Mouse (Mus musculus) embryonic facial prominence, embryonic 11.5 days (tissue): ENCODE measurements around the gene Fam49a. TPM values are rescaled to one million over a fixed set of nuclear protein-coding genes. Genes with fewer than 3 reads are reported as not detected.

Experiments
- ATAC-seq: fragments of 200-750 bp; cut with Nextera tagmentation; replicated peaks from 2 replicates; pipeline ENCODE4 v1.8.0; 2017; ENCODE audit warnings: low read depth; ENCODE audit not compliant: insufficient number of reproducible peaks, low FRiP score, low TSS enrichment
- DNase-seq: peaks from one replicate; pipeline ENCODE4 v3.0.0-alpha.2; 2015; ENCODE audit warnings: low spot score
- H3K27ac ChIP-seq: fragments of 300-500 bp; sonication (generic); replicated peaks from 2 replicates; pipeline ENCODE4 v1.5.1; 2014; ENCODE audit warnings: mild to moderate bottlenecking, low read depth, low read length, control low read depth
- H3K27me3 ChIP-seq: fragments of 300-500 bp; sonication (generic); 2 replicates; pipeline ENCODE4 v1.6.1; 2014; ENCODE audit warnings: mild to moderate bottlenecking, low read length, moderate library complexity, mixed read lengths; ENCODE audit not compliant: control insufficient read depth, insufficient read depth
- H3K36me3 ChIP-seq: fragments of 300-500 bp; sonication (generic); replicated peaks from 2 replicates; pipeline ENCODE4 v1.6.1; 2014; ENCODE audit warnings: low read depth, mild to moderate bottlenecking, low read length, moderate library complexity, mixed read lengths; ENCODE audit not compliant: control insufficient read depth, insufficient read depth
- H3K4me1 ChIP-seq: fragments of 300-500 bp; sonication (generic); 2 replicates; pipeline ENCODE4 v1.6.1; 2014; ENCODE audit warnings: low read length, mixed read lengths; ENCODE audit not compliant: control insufficient read depth, insufficient read depth
- H3K4me2 ChIP-seq: fragments of 300-500 bp; sonication (generic); 2 replicates; pipeline ENCODE4 v1.6.1; 2014; ENCODE audit warnings: low read depth, mild to moderate bottlenecking, control low read depth, low read length, moderate library complexity
- H3K4me3 ChIP-seq: fragments of 300-500 bp; sonication (generic); 2 replicates; pipeline ENCODE4 v1.5.1; 2014; ENCODE audit warnings: low read depth, low read length, control low read depth
- H3K9ac ChIP-seq: fragments of 300-500 bp; sonication (generic); replicated peaks from 2 replicates; pipeline ENCODE4 v1.6.1; 2014; ENCODE audit warnings: mild to moderate bottlenecking, control low read depth, low read length
- H3K9me3 ChIP-seq: fragments of 300-500 bp; sonication (generic); replicated peaks from 2 replicates; pipeline ENCODE4 v1.6.1; 2016; ENCODE audit warnings: mild to moderate bottlenecking, low read length, inconsistent platforms, mixed read lengths; ENCODE audit not compliant: control insufficient read depth
- WGBS: fragments of 180-500 bp; shearing (Covaris S2); extraction: QIAGEN DNeasy Blood & Tissue Kit; methylation state at CpG from one replicate; pipeline ENCODE4 v1.1.7; 2014; 5-methylcytosine and 5-hydroxymethylcytosine counted together
- polyA plus RNA-seq: library from polyadenylated mRNA; unstranded; fragments of >200 nt; fragmentation: Nextera tagmentation; extraction: Ambion mirVana; gene quantifications from 2 replicates; pipeline ENCODE4 v1.2.1, GENCODE M21; 2014

Fam49a gene
- polyA plus RNA-seq, 1 experiment from 2014 or later: 11.2 TPM

DNA sequence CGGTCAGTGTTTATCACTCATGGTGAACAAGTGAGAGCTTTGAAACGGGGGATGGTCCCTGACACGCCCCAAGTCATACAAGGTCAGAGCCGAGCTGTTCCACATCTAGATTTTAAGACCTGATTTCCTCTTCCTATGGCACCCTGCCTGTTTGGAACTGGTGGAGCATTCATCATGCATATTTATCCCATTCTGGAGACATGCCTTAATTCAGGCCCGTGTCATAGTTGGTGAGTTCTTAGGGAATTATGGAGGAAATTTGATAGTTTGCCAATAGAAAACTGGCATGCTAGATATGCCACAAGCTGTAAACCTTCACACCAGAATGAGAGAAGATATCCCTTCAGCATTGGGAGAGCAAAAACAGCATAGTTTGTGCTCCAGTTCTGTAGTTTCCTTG lies 8.4 kb upstream of the Fam49a start:
- H3K9ac ChIP-seq: no peak overlapping the region
- no peaks in the 10 kb centered on the region for H3K9me3 ChIP-seq
- no peaks in the 10 kb centered on the region for H3K27me3 ChIP-seq
- DNase-seq (no peak), ATAC-seq (no peak)
- no peak overlapping the region for H3K4me2 ChIP-seq
- no peak overlapping the region for H3K4me3 ChIP-seq
- WGBS: 55% methylated on average over 5 of the region's 5 CpGs
- no peaks in the 10 kb centered on the region for H3K4me1 ChIP-seq
- H3K36me3 ChIP-seq: no peaks in the 10 kb centered on the region
- no peak overlapping the region for H3K27ac ChIP-seq

GRCm38 (mm10) chr12:12254139-12254538 lies 7.8 kb upstream of the Fam49a start:
- no peak overlapping the region for H3K4me3 ChIP-seq
- H3K4me1 ChIP-seq: no peaks in the 10 kb centered on the region
- no peak overlapping the region for H3K4me2 ChIP-seq
- no peaks in the 10 kb centered on the region for H3K9me3 ChIP-seq
- DNase-seq (no peak), ATAC-seq (no peak)
- 86% methylated on average over 4 of the region's 4 CpGs for WGBS
- no peak overlapping the region for H3K27ac ChIP-seq
- no peaks in the 10 kb centered on the region for H3K36me3 ChIP-seq
- no peaks in the 10 kb centered on the region for H3K27me3 ChIP-seq
- H3K9ac ChIP-seq: no peak overlapping the region

DNA sequence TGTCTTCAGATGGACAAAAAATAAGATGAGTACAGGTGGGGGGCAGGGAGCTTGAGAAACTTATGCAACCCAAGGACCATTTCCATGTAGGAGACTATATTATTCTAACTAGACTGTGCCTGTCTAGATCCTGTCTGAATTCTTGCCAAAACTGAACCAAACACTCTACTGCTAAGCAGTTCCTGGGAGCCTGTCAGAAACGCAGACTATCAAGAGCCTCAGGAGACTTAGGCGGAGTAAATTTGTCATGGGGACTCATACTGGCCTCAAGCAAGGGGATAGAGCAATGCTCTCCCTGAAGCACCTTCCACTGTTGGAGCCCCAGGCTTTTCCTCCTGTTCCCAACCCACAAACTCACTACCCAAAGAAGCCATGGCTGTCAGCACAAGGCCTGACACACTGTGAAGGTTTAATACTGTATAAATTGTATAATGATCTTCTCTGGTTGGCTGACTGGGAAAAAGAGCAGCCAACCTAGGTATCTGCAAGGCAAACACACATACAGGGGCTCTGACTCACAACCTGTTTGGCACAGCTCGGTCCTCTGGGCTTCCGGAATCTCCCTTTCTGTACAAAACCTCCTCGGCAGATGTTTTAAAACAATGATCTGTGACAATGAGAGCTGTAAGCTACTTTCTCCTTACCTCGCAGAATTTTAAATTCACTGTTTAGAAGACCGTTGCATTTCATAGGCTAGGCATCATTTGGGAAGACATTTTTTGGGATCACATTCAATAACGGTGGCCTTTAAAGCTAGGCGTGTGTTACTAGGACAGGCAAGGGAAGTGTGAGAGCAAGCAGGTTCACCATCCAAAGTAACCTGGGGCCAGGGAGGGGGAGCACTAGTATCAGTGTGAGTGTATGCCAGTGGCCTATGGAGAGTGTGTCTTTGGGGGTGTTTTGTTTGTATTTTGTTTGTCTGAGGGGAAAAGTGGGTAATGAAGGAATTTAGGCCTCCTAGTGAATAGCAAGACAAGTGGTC lies 669 bp upstream of the Fam49a start:
- Histone ChIP-seq H3K4me2 (no peak overlapping the region; the same call in 1 of the 2 replicates), H3K36me3 (no peaks in the 10 kb centered on the region), H3K27me3 (no peaks in the 10 kb centered on the region), H3K4me1 (peaks cover 3% of the 10 kb centered on the region; the same call in 1 of the 2 replicates), H3K4me3 (no peak overlapping the region), H3K9ac (no peak overlapping the region), H3K27ac (no peak overlapping the region), H3K9me3 (no peaks in the 10 kb centered on the region)
- peak; percentile 46 for ATAC-seq
- WGBS: 69% methylated on average over 9 of the region's 9 CpGs
- no peak for DNase-seq

GRCm38 (mm10) chr12:12263371-12263791 lies 1.4 kb downstream of the Fam49a start:
- no peak overlapping the region for H3K27ac ChIP-seq
- no peak overlapping the region for H3K9ac ChIP-seq
- no peak for DNase-seq
- no peak for ATAC-seq
- no peak overlapping the region for H3K4me3 ChIP-seq
- 8% methylated on average over 1 of the region's 1 CpGs for WGBS
- no peaks in the 10 kb centered on the region for H3K36me3 ChIP-seq
- H3K4me2 ChIP-seq: no peak overlapping the region
- no peaks in the 10 kb centered on the region for H3K27me3 ChIP-seq
- H3K9me3 ChIP-seq: no peaks in the 10 kb centered on the region
- peaks cover 3% of the 10 kb centered on the region; the same call in 1 of the 2 replicates for H3K4me1 ChIP-seq

- H3K27ac ChIP-seq: no peak overlapping the region
- H3K4me2 ChIP-seq: no peak overlapping the region
- H3K36me3 ChIP-seq: no peaks in the 10 kb centered on the region
- H3K9me3 ChIP-seq: no peaks in the 10 kb centered on the region
- H3K27me3 ChIP-seq: no peaks in the 10 kb centered on the region
- H3K4me1 ChIP-seq: peaks cover 3% of the 10 kb centered on the region; the same call in 1 of the 2 replicates
- no peak overlapping the region for H3K9ac ChIP-seq
- ATAC-seq: no peak
- WGBS: 73% methylated on average over 5 of the region's 5 CpGs
- no peak overlapping the region for H3K4me3 ChIP-seq
- DNase-seq: no peak
Observed at GRCm38 (mm10) chr12:12264151-12264550, 2.2 kb downstream of the Fam49a start.

- no peak for ATAC-seq
- H3K9ac ChIP-seq: no peak overlapping the region
- H3K4me2 ChIP-seq: no peak overlapping the region
- H3K4me1 ChIP-seq: peaks cover 3% of the 10 kb centered on the region; the same call in 1 of the 2 replicates
- no peak for DNase-seq
- no peak overlapping the region for H3K27ac ChIP-seq
- no peaks in the 10 kb centered on the region for H3K27me3 ChIP-seq
- no peaks in the 10 kb centered on the region for H3K36me3 ChIP-seq
- no peaks in the 10 kb centered on the region for H3K9me3 ChIP-seq
- H3K4me3 ChIP-seq: no peak overlapping the region
- 67% methylated on average over 1 of the region's 1 CpGs for WGBS
Observed at GRCm38 (mm10) chr12:12266552-12266951, 4.6 kb downstream of the Fam49a start.

- Histone ChIP-seq H3K4me2 (no peak overlapping the region), H3K9ac (no peak overlapping the region), H3K9me3 (no peaks in the 10 kb centered on the region), H3K4me1 (no peaks in the 10 kb centered on the region), H3K27ac (no peak overlapping the region), H3K27me3 (no peaks in the 10 kb centered on the region), H3K4me3 (no peak overlapping the region), H3K36me3 (no peaks in the 10 kb centered on the region)
- WGBS: 81% methylated on average over 3 of the region's 3 CpGs
- DNase-seq: no peak
- no peak for ATAC-seq
Observed at GRCm38 (mm10) chr12:12270495-12270894, 8.6 kb downstream of the Fam49a start.

- ATAC-seq: no peak
- Histone ChIP-seq H3K9ac (no peak overlapping the region), H3K27ac (no peak overlapping the region), H3K4me2 (no peak overlapping the region), H3K4me1 (no peaks in the 10 kb centered on the region), H3K9me3 (no peaks in the 10 kb centered on the region), H3K4me3 (no peak overlapping the region), H3K27me3 (no peaks in the 10 kb centered on the region), H3K36me3 (no peaks in the 10 kb centered on the region)
- peak; percentile 20 for DNase-seq
- 19% methylated on average over 6 of the region's 6 CpGs for WGBS
Observed at GRCm38 (mm10) chr12:12274115-12274514, 12.2 kb downstream of the Fam49a start.
